Mouse (Mus musculus) ES-E14 (cell line): Measurements from ENCODE around the gene Marc2.
A peak's percentile ranks its signal among the peaks of the same experiment; 100 is the strongest.

Experiments
- HCFC1 ChIP-seq: IDR thresholded peaks from 2 replicates; pipeline ENCODE4 v1.6.1; 2012; ENCODE audit warnings: low read length, inconsistent platforms, borderline replicate concordance; ENCODE audit not compliant: insufficient read depth
- MAFK ChIP-seq: IDR thresholded peaks from 2 replicates; pipeline ENCODE4 v1.6.1; 2014; ENCODE audit warnings: mild to moderate bottlenecking, low read depth, low read length, inconsistent platforms; ENCODE audit not compliant: insufficient read depth
- ZC3H11A ChIP-seq: IDR thresholded peaks from 2 replicates; pipeline ENCODE4 v1.6.1; 2012; ENCODE audit warnings: low read depth, mild to moderate bottlenecking, inconsistent platforms, low read length, borderline replicate concordance

GRCm38 (mm10) chr1:184825093-184825492, 21.2 kb downstream of the Marc2 start:
- no peak for TF ChIP-seq ZC3H11A
- TF ChIP-seq MAFK = 0 out of 2 replicates have a peak, but pooled peaks have one; percentile 6
- TF ChIP-seq HCFC1 = no peak
